Mouse (Mus musculus): ENCODE measurements around the gene Olfr275. TPM values are rescaled to one million over a fixed set of nuclear protein-coding genes. Genes with fewer than 3 reads are reported as not detected.

The Olfr275 gene
- not detected in 2 replicates for polyA plus RNA-seq (2012; rRNA removed)

GRCm38 (mm10) chr4:52814304-52814703 lies at the start of gene Olfr275:
Gene Olfr275, plus strand, starts transcription at chr4:52814604.

GRCm38 (mm10) chr4:52859136-52859535 lies 44.7 kb downstream of the Olfr275 start, which contains the start of gene Olfr273:
Gene Olfr273, minus strand, starts transcription at chr4:52859236.

Other genes starting within 250 kb of the Olfr275 start
- gene Toporsl, start 218.3 kb upstream of the Olfr275 start, polyA plus RNA-seq (2012; rRNA removed) = not detected in 2 replicates
- gene Olfr273, start 44.6 kb downstream of the Olfr275 start, polyA plus RNA-seq (2012; rRNA removed) = not detected in 2 replicates
- not detected in 2 replicates for gene Olfr272, start 104.6 kb downstream of the Olfr275 start, polyA plus RNA-seq (2012; rRNA removed)
- not detected in 2 replicates for gene Olfr270, start 149.9 kb downstream of the Olfr275 start, polyA plus RNA-seq (2012; rRNA removed)
- not detected in 2 replicates for gene Nipsnap3a, start 174.7 kb downstream of the Olfr275 start, polyA plus RNA-seq (2012; rRNA removed)
- 21.0 and 26.5 TPM in 2 replicates for gene Nipsnap3b, start 197.3 kb downstream of the Olfr275 start, polyA plus RNA-seq (2012; rRNA removed)

All from stomach, adult 2 months (tissue).